Mouse (Mus musculus) layer of hippocampus, adult 6 months (tissue): ENCODE results near the gene Noxo1. TPM values are rescaled to one million over a fixed set of nuclear protein-coding genes. Genes with fewer than 3 reads are reported as not detected.

Experiments
- long read RNA-seq, 2 experiments: library from polyadenylated mRNA; unstranded; transcript quantifications; one replicate each; pipeline ENCODE4 v2.0.0; 2019 to 2020
- polyA plus RNA-seq: library from polyadenylated mRNA; unstranded; fragments of <200 nt; fragmentation: Nextera tagmentation; gene quantifications from 2 replicates; pipeline ENCODE4 v1.2.3, GENCODE M21; 2021

The Noxo1 gene
- 0.87 and 0.93 TPM in 2 replicates for polyA plus RNA-seq
- long read RNA-seq, experiment 1, partial matches to known transcripts: 2 of 2 reads
- long read RNA-seq, experiment 1, other reads (novel, unspliced or antisense): 0 of 2 reads
- long read RNA-seq, experiment 2, partial matches to known transcripts: 1 of 2 reads
- long read RNA-seq, experiment 2, other reads (novel, unspliced or antisense): 1 of 2 reads

GRCm38 (mm10) chr17:24696011-24696697 lies at the start of gene Noxo1, which contains the start of gene Gfer:
Noxo1 (plus strand) TSS chr17:24696234.
Gfer (minus strand) TSS chr17:24696156.

GRCm38 (mm10) chr17:24650070-24650616 lies 45.9 kb upstream of the Noxo1 start, which contains the start of gene Slc9a3r2:
Slc9a3r2 (minus strand) TSS chr17:24650327.

GRCm38 (mm10) chr17:24658017-24658758 lies 37.8 kb upstream of the Noxo1 start, which contains the start of gene Npw:
Npw (minus strand) TSS chr17:24658457.

GRCm38 (mm10) chr17:24669545-24670245 lies 26.3 kb upstream of the Noxo1 start, which contains the start of gene Zfp598:
Zfp598 (plus strand) TSS chr17:24669687.

GRCm38 (mm10) chr17:24689251-24690081 lies 6.6 kb upstream of the Noxo1 start, which contains the start of gene Syngr3:
Syngr3 (minus strand) TSS chr17:24689955.

GRCm38 (mm10) chr17:24706982-24707800 lies 11.2 kb downstream of the Noxo1 start, which contains the start of gene Tbl3:
Tbl3 (minus strand) TSS chr17:24707660.

GRCm38 (mm10) chr17:24717943-24718342 lies 21.9 kb downstream of the Noxo1 start, which contains the start of the genes Rnf151 and Rps2:
Rnf151 (minus strand) TSS chr17:24718063.
Rps2 (plus strand) TSS chr17:24718116.

GRCm38 (mm10) chr17:24724184-24724583 lies 28.1 kb downstream of the Noxo1 start, which contains the start of gene Ndufb10:
Ndufb10 (minus strand) TSS chr17:24724478.

GRCm38 (mm10) chr17:24727618-24728017 lies 31.6 kb downstream of the Noxo1 start, which contains the start of gene Rpl3l:
Rpl3l (plus strand) TSS chr17:24727820.

GRCm38 (mm10) chr17:24736330-24737051 lies 40.5 kb downstream of the Noxo1 start, which contains the start of gene Msrb1:
Msrb1 (plus strand) TSS chr17:24736642.

Other genes starting within 250 kb of the Noxo1 start
- gene E4f1, start 225.9 kb upstream of the Noxo1 start, polyA plus RNA-seq: 12.4 and 12.9 TPM in 2 replicates
- 93.6 and 97.8 TPM in 2 replicates for gene Pgp, start 225.8 kb upstream of the Noxo1 start, polyA plus RNA-seq
- 1.6 and 1.7 TPM in 2 replicates for gene Bricd5, start 222.3 kb upstream of the Noxo1 start, polyA plus RNA-seq
- gene Mlst8, start 217.2 kb upstream of the Noxo1 start, polyA plus RNA-seq: 15.9 and 16.3 TPM in 2 replicates
- 10.2 and 11.0 TPM in 2 replicates for gene Caskin1, start 207.6 kb upstream of the Noxo1 start, polyA plus RNA-seq
- gene Traf7, start 168.3 kb upstream of the Noxo1 start, polyA plus RNA-seq: 17.9 and 20.8 TPM in 2 replicates
- gene Rab26, start 162.0 kb upstream of the Noxo1 start, polyA plus RNA-seq: 52.7 and 57.7 TPM in 2 replicates
- gene Pkd1, start 146.4 kb upstream of the Noxo1 start, polyA plus RNA-seq: 8.1 and 9.0 TPM in 2 replicates
- 85.0 and 101 TPM in 2 replicates for gene Tsc2, start 63.6 kb upstream of the Noxo1 start, polyA plus RNA-seq
- 6.2 and 6.5 TPM in 2 replicates for gene Nthl1, start 63.6 kb upstream of the Noxo1 start, polyA plus RNA-seq
- gene Slc9a3r2, start 45.9 kb upstream of the Noxo1 start, polyA plus RNA-seq: 41.7 and 49.7 TPM in 2 replicates
- gene Npw, start 37.8 kb upstream of the Noxo1 start, polyA plus RNA-seq: 1.2 TPM in 2 replicates
- 0.99 and 1.2 TPM in 2 replicates for gene Zfp598, start 26.5 kb upstream of the Noxo1 start, polyA plus RNA-seq
- 304 and 365 TPM in 2 replicates for gene Syngr3, start 6.3 kb upstream of the Noxo1 start, polyA plus RNA-seq
- 30.7 and 34.3 TPM in 2 replicates for gene Gfer, start 78 bp upstream of the Noxo1 start, polyA plus RNA-seq
- gene Tbl3, start 11.4 kb downstream of the Noxo1 start, polyA plus RNA-seq: 23.2 and 24.5 TPM in 2 replicates
- not detected in 2 replicates for gene Rnf151, start 21.8 kb downstream of the Noxo1 start, polyA plus RNA-seq
- 1,412 and 1,765 TPM in 2 replicates for gene Rps2, start 21.9 kb downstream of the Noxo1 start, polyA plus RNA-seq
- gene Ndufb10, start 28.2 kb downstream of the Noxo1 start, polyA plus RNA-seq: 1,096 and 1,134 TPM in 2 replicates
- 0.50 TPM in 1 of 2 replicates, not detected in the other for gene Rpl3l, start 31.6 kb downstream of the Noxo1 start, polyA plus RNA-seq
- gene Msrb1, start 40.4 kb downstream of the Noxo1 start, polyA plus RNA-seq: 9.1 and 9.3 TPM in 2 replicates
- gene Hs3st6, start 56.8 kb downstream of the Noxo1 start, polyA plus RNA-seq: 0.54 and 0.67 TPM in 2 replicates
- gene Meiob, start 108.1 kb downstream of the Noxo1 start, polyA plus RNA-seq: not detected in 2 replicates
- gene Hagh, start 143.9 kb downstream of the Noxo1 start, polyA plus RNA-seq: 305 and 325 TPM in 2 replicates
- 25.1 and 25.5 TPM in 2 replicates for gene Fahd1, start 154.1 kb downstream of the Noxo1 start, polyA plus RNA-seq
- gene Igfals, start 169.8 kb downstream of the Noxo1 start, polyA plus RNA-seq: 0.20 TPM in 1 of 2 replicates, not detected in the other
- 54.0 and 61.7 TPM in 2 replicates for gene Nubp2, start 190.1 kb downstream of the Noxo1 start, polyA plus RNA-seq
- 82.3 and 84.0 TPM in 2 replicates for gene Spsb3, start 190.4 kb downstream of the Noxo1 start, polyA plus RNA-seq
- 15.7 and 16.4 TPM in 2 replicates for gene Eme2, start 198.9 kb downstream of the Noxo1 start, polyA plus RNA-seq
- gene Mrps34, start 198.9 kb downstream of the Noxo1 start, polyA plus RNA-seq: 173 and 187 TPM in 2 replicates
- gene Nme3, start 200.3 kb downstream of the Noxo1 start, polyA plus RNA-seq: 121 and 122 TPM in 2 replicates
- 52.4 and 55.8 TPM in 2 replicates for gene Mapk8ip3, start 240.7 kb downstream of the Noxo1 start, polyA plus RNA-seq